Mouse (Mus musculus) lung, postnatal 0 days (tissue): ENCODE results near the gene Gpr25.

Experiments used
- CTCF ChIP-seq: IDR thresholded peaks from 2 replicates; pipeline ENCODE4 v1.5.1; 2016; ENCODE audit warnings: antibody characterized with exemption, mild to moderate bottlenecking
- EP300 ChIP-seq: IDR thresholded peaks from 2 replicates; pipeline ENCODE4 v1.6.1; 2016; ENCODE audit warnings: antibody characterized with exemption, mild to moderate bottlenecking, control low read depth

- TF ChIP-seq EP300 (no peak), CTCF (no peak)
These were observed 46.4 kb downstream of the Gpr25 start for GRCm38 (mm10) chr1:136214304-136214703.
